Mouse (Mus musculus): Measurements from ENCODE around the gene Grik5.

Grik5 gene

GRCm38 (mm10) chr7:25071979-25072715 lies at the start of gene Grik5, which contains the start of gene Zfp574:
TSS of gene Grik5 (minus strand) at chr7:25072346.
TSS of gene Zfp574 (plus strand) at chr7:25072567.
- no peak for DNase-seq (ENCODE audit: low spot score in 2 of 2)

DNA sequence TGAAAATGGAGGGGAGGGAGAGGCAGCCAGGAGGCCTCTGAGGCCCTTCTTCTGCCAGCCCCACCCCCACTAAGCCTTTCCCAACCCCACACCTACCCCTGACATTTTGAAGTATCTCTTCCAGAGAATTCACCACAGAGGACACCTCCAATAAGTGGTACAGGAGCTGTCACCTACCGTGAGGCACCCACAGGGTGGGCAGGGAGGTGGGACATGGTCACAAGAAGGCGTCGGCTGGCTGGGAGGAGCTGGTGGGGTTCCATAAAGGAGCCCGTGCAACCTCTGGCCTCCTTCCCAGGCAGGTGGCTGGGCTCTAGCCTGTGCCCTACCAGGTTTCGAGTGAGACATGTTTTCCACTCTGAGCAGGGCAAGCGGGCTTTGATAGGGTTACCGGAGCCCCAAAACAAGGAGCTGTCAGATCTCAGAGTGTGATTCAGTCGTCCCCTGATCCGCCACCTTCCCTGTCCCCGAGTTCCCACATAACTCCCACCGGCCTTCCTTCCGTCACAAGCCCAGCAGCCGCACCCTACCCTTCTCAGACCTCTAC lies 49.2 kb upstream of the Grik5 start:
- DNase-seq (ENCODE audit: low spot score in 2 of 2): no peak

GRCm38 (mm10) chr7:25120061-25120834 lies 48.1 kb upstream of the Grik5 start:
- DNase-seq (ENCODE audit: low spot score in 2 of 2): peak; percentile 92 to 94

DNA sequence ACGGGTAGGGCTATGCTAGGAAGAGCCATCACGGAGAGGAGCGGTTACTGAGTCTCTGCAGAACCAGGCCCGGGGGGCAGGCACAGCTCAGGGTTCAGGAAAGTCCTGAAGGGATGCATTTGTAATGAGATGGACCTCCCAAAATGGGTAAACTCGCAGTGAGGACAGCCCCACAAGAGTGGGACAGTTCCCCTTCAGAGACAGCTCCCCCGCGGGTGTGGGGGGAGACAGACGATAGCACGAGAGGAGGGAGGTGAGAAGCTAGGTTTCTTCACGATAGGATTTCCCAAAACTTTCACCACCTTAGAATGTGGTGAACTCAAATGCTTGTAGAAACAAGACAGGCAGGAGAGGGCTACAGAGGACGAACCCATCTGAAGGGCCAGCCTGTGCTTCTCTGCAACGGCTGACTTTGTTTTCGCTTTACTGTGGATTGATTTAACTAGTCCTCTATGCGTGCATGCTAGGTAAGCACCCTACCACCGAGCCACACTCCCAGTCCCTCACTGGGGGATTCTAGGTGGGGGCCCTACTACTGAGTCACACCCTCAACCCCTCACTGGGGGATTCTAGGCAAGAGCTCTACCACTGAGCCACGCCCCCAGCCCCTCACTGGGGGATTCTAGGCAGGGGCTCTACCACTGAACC lies 40.9 kb upstream of the Grik5 start:
- DNase-seq (ENCODE audit: low spot score in 2 of 2): no peak

DNA sequence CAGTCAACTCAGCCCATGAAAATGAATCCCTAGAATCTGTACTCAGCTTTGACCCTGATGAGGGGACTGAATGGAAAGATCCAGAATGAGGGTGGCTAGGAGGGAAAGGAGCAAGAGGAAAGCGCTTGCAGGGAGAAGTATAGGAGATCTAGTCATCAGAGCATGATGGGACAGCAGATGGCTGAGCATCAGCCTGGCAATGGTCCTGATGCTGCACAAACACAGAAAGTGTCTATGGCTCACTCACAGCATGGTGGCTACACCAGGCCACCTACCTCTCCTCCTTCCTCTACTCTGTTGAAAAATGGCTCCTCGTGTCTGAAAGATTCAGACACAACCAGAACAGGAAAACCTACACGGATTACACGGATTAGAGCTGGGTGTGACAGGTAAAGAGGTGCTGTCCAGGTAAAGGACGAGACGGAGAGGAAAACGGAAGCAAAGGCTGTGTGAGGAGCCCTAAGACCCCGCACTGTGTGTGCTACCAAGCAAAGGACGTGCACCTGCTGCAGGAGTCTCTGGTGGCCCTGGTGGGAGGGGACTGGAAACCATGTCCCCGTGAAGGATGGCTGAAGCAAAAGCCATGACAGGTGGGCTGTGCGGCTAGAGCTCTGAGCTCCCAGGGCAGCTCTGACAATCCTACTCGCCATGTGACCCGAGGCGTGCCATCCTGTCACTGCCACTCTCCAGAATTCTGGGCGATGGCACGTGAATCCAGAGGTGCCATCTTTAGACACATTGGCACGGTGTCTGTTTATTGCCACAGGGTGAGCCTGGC lies 40.2 kb upstream of the Grik5 start:
- DNase-seq (ENCODE audit: low spot score in 2 of 2): peak; percentile 68 to 73

GRCm38 (mm10) chr7:25110336-25110735 lies 38.2 kb upstream of the Grik5 start:
- no peak for DNase-seq (ENCODE audit: low spot score in 2 of 2)

- DNase-seq (ENCODE audit: low spot score in 2 of 2): no peak
Observed at GRCm38 (mm10) chr7:25109355-25109754, 37.2 kb upstream of the Grik5 start.

GRCm38 (mm10) chr7:25106790-25107502 lies 34.8 kb upstream of the Grik5 start:
- peak; percentile 75 to 76 for DNase-seq (ENCODE audit: low spot score in 2 of 2)

GRCm38 (mm10) chr7:25105411-25106160 lies 33.4 kb upstream of the Grik5 start:
- DNase-seq (ENCODE audit: low spot score in 2 of 2): peak; percentile 82 to 87

GRCm38 (mm10) chr7:25099581-25099980 lies 27.4 kb upstream of the Grik5 start:
- no peak for DNase-seq (ENCODE audit: low spot score in 2 of 2)

DNA sequence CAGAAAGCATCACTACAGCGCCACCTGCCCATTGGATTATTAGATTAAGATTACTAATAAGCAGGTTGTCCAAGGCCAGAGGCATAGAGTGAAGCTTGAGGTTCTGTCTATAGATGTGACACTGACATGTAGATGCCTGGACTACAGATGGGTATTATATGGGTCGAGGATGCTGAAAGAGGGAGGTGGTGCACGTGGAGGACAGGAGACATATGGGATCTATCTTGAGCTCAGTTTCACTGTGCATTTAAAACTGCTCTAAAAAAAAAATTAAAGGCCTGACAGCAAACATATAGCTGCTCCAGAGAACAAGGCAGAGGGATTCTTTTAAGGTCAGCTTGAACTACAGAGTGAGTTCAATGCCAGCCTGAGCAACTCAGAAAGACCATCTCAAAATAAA lies 26.0 kb upstream of the Grik5 start:
- no peak for DNase-seq (ENCODE audit: low spot score in 2 of 2)

DNA sequence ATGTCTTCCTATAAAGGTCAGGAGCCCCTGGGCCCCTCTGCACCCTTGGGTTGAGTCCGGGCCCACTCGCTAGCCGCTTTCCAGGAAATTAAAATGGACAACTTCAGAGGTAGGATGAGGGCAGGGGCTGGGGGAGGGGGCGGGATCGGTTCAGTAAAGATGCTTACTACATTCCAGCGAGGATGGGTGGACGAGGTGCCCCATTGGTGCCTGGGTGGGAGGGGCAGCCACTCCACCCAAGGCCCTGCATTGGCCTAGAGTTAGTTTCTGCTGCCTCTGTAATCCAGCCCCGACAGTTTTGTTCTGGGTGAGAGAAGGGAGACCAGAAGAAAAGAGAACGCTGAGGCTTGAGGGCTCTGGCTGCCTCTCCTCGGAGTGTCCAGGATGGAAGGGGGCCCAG lies 17.7 kb upstream of the Grik5 start:
- no peak for DNase-seq (ENCODE audit: low spot score in 2 of 2)

DNA sequence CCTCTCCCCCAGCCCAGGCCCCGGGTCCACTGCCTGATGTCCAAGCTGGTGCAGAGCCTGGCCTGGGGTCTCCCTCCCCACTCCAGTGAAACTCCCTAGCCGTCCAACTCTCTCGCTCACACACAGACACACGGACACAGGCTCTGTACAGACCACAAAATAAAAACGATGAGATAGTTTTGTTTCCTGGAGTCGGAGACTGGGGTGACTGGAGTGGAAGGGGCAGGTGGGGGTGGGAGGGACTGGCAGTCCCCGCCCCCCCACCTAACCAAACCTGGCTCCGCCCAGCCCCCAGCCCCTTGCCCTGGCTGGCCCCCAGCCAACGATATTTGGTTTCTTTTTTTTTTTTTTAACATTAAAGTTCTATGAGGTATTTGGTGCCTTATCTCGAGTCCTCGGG lies 16.8 kb upstream of the Grik5 start:
- DNase-seq (ENCODE audit: low spot score in 2 of 2): no peak

GRCm38 (mm10) chr7:25088531-25088930 lies 16.4 kb upstream of the Grik5 start:
- DNase-seq (ENCODE audit: low spot score in 2 of 2): no peak

DNA sequence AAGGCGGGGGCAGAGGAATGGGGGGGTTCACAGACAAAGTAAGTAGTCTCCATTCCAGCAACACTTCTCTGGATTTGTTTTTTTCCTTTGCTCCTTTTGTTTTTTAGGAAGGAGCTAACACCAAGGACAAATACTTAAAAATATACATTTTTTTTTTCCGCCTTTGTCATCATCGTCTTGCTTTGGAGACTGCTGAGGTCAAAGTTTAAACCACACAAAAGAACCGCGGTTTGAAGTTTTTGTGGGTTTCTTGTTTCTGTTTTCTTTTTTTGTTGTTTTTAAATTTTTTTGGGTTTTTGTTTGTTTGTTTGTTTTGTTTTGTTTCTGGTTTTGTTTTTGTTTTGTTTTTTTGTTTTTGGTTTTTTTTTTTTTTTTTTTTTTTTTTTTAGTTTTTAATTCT lies 15.8 kb upstream of the Grik5 start:
- DNase-seq (ENCODE audit: low spot score in 2 of 2): no peak

DNA sequence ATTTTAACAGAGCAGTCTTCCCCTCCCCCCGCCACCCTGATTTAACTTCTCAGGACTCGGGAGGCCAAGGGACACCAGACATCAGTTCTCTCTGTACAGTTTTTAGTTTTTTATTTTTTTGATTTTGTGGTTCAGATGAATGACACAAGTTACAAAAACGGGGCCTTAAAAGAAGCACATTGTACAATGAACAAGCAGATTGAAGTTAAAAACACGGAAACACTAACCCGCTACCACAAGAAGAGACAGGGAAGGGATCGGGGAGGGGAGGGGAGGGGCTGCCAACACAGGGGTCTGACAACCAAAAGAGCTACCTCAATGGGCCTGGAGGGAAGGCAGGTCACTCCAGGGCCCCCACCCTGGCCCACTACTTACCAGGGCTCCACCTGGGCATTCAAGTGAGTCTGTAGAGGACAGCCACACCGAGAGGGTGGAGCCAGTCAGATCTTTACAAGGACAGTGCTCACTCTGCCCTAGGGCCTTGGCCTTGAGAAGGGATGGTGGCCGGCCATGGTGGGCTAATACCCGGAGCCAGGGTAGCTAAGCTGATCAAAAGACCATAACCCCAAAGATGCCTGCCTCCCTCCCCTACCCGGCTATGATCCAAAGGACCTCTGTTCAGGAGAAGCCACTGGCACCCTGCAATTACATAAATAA lies 15.2 kb upstream of the Grik5 start:
- DNase-seq (ENCODE audit: low spot score in 2 of 2): no peak

GRCm38 (mm10) chr7:25086656-25087055 lies 14.5 kb upstream of the Grik5 start:
- DNase-seq (ENCODE audit: low spot score in 2 of 2): no peak

- DNase-seq (ENCODE audit: low spot score in 2 of 2): no peak
Observed at GRCm38 (mm10) chr7:25084621-25085020, 12.5 kb upstream of the Grik5 start.

DNA sequence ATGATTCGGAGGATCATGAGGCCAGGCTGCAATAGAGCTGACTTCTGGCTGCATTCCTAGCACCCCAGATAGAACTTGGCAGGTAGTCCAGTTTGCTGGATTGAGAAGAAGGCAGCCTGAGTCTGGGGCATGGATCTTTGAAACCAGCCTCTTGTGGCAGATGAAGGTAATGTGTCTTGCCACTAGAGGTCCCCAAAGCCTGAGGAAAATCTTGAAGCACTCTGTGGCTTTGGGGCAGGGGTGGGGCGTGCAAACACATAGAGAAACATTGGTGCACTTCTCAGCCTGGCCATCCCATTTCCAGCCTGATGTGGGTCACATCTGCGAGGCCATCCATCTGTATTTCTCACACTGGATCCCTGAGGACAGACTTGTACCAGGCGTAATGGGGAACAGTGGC lies 10.4 kb upstream of the Grik5 start:
- DNase-seq (ENCODE audit: low spot score in 2 of 2): peak; percentile 54 to 66

DNA sequence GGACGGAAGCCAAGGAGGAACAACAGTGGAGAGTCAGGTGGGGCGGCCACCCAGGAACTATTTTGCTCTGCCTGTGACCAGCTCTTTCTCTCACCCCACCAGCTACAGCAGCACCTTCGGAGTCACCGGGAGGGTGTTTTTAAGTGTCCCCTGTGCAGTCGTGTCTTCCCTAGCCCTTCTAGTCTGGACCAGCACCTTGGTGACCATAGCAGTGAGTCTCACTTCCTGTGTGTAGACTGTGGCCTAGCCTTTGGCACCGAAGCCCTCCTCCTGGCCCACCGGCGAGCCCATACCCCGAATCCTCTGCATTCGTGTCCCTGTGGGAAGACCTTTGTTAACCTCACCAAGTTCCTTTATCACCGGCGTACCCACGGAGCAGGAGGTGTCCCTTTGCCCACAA lies 8.3 kb upstream of the Grik5 start:
- no peak for DNase-seq (ENCODE audit: low spot score in 2 of 2)

All from spleen, postnatal 36 days (tissue).